Mouse (Mus musculus): ENCODE results near the gene Ranbp17.

- TF ChIP-seq TAL1 (IDR thresholded peaks at IDR 0.05; ENCODE audit: low read length) (no peak), GATA1 (IDR thresholded peaks at IDR 0.05; ENCODE audit: low read length) (no peak)
Measured at GRCm38 (mm10) chr11:33485746-33486145, 27.8 kb downstream of the Ranbp17 start.
